Mouse (Mus musculus) C3H10T1/2 (cell line): ENCODE results near the gene Magi1. TPM values are rescaled to one million over a fixed set of nuclear protein-coding genes. Genes with fewer than 3 reads are reported as not detected.

Source experiments
- polyA plus RNA-seq, 2 experiments: library from polyadenylated mRNA; unstranded; fragments of >200 nt; fragmentation: generic; extraction: Trizol; gene quantifications; one replicate each; pipeline ENCODE4 v1.2.1; 2012; ENCODE audit warnings: missing spikeins in 2 of 2

The Magi1 gene
- polyA plus RNA-seq, result 1 to 10 TPM in 1 of 2 experiments, under 1 TPM in 1; 0.57 to 2.8 TPM

GRCm38 (mm10) chr6:94283318-94284061 is at the start of gene Magi1:
TSS of gene Magi1 (minus strand) at chr6:94283917.

Other genes with a start within 250 kb of the Magi1 start
- gene Slc25a26, start 216.4 kb upstream of the Magi1 start, polyA plus RNA-seq, result 1 to 10 TPM; 2.5 to 2.8 TPM